Mouse (Mus musculus) central nervous system, embryonic 11.5 days (tissue): ENCODE data around the gene P3h2. TPM values are rescaled to one million over a fixed set of nuclear protein-coding genes. Genes with fewer than 3 reads are reported as not detected.

ENCODE experiments used
- polyA plus RNA-seq: library from polyadenylated mRNA; depleted of rRNA; stranded (reverse); fragments of >200 nt; gene quantifications from 2 replicates; pipeline ENCODE4 v1.2.3, GENCODE M21; 2012; rRNA removed

P3h2 gene
- 3.2 and 6.7 TPM in 2 replicates for polyA plus RNA-seq

GRCm38 (mm10) chr16:26105115-26105974, at the start of gene P3h2:
Gene P3h2 (minus strand): TSS chr16:26105784.

